Mouse (Mus musculus) lung, postnatal 0 days (tissue): ENCODE data around the gene Nfix. TPM values are rescaled to one million over a fixed set of nuclear protein-coding genes. Genes with fewer than 3 reads are reported as not detected.
A peak's percentile ranks its signal among the peaks of the same experiment; 100 is the strongest.

Experiments
- ATAC-seq: fragments of 200-750 bp; cut with Nextera tagmentation; 2 replicates; pipeline ENCODE4 v1.8.0; 2017; ENCODE audit warnings: moderate library complexity
- DNase-seq: peaks from one replicate; pipeline ENCODE4 v3.0.0-alpha.2; 2016; ENCODE audit warnings: low spot score
- H3K27ac ChIP-seq: fragments of 300-500 bp; sonication (generic); 2 replicates; pipeline ENCODE4 v1.5.1; 2014; ENCODE audit warnings: antibody characterized with exemption, mild to moderate bottlenecking, low read length, mixed read lengths
- H3K27me3 ChIP-seq: fragments of 300-500 bp; sonication (generic); replicated peaks from 2 replicates; pipeline ENCODE4 v1.6.1; 2014; ENCODE audit warnings: low read length, mixed read lengths; ENCODE audit not compliant: insufficient read depth
- H3K36me3 ChIP-seq: fragments of 300-500 bp; sonication (generic); 2 replicates; pipeline ENCODE4 v1.6.1; 2014; ENCODE audit warnings: low read length, mixed read lengths; ENCODE audit not compliant: insufficient read depth
- H3K4me1 ChIP-seq: fragments of 300-500 bp; sonication (generic); 2 replicates; pipeline ENCODE4 v1.6.1; 2014; ENCODE audit warnings: antibody characterized with exemption, low read depth, low read length, mixed read lengths; ENCODE audit not compliant: insufficient read depth
- H3K4me2 ChIP-seq: fragments of 300-500 bp; sonication (generic); replicated peaks from 2 replicates; pipeline ENCODE4 v1.6.1; 2014; ENCODE audit warnings: low read depth, mild to moderate bottlenecking, low read length, moderate library complexity, mixed read lengths
- H3K4me3 ChIP-seq: fragments of 300-500 bp; sonication (generic); 2 replicates; pipeline ENCODE4 v1.5.1; 2014; ENCODE audit warnings: low read depth, low read length
- H3K9ac ChIP-seq: fragments of 300-500 bp; sonication (generic); replicated peaks from 2 replicates; pipeline ENCODE4 v1.6.1; 2014; ENCODE audit warnings: low read depth, mild to moderate bottlenecking
- H3K9me3 ChIP-seq: fragments of 300-500 bp; sonication (generic); 2 replicates; pipeline ENCODE4 v1.6.1; 2016; ENCODE audit warnings: low read length, mixed read lengths
- CTCF ChIP-seq: IDR thresholded peaks from 2 replicates; pipeline ENCODE4 v1.5.1; 2016; ENCODE audit warnings: antibody characterized with exemption, mild to moderate bottlenecking
- EP300 ChIP-seq: IDR thresholded peaks from 2 replicates; pipeline ENCODE4 v1.6.1; 2016; ENCODE audit warnings: antibody characterized with exemption, mild to moderate bottlenecking, control low read depth
- WGBS: fragments of 180-500 bp; shearing (Covaris S2); extraction: QIAGEN DNeasy Blood & Tissue Kit; methylation state at CpG from one replicate; pipeline ENCODE4 v1.1.7; 2014; 5-methylcytosine and 5-hydroxymethylcytosine counted together
- polyA plus RNA-seq: library from polyadenylated mRNA; unstranded; fragments of >200 nt; fragmentation: Nextera tagmentation; extraction: Ambion mirVana; gene quantifications from 2 replicates; pipeline ENCODE4 v1.2.1, GENCODE M21; 2015

The Nfix gene
- polyA plus RNA-seq, 1 experiment from 2014 or later = 38.8 TPM

- ATAC-seq = no peak
- Histone ChIP-seq H3K4me1 (no peaks in the 10 kb centered on the region), H3K4me3 (no peak within 1 kb of the TSS), H3K27ac (no peak within 1 kb of the TSS), H3K27me3 (no peaks in the 10 kb centered on the region), H3K36me3 (no peaks in the 10 kb centered on the region), H3K9ac (no peak within 1 kb of the TSS), H3K4me2 (no peak within 1 kb of the TSS), H3K9me3 (no peaks in the 10 kb centered on the region)
- 48% methylated on average over 3 of the region's 3 CpGs for WGBS
- no peak for TF ChIP-seq CTCF
- no peak for TF ChIP-seq EP300
- DNase-seq = no peak
Observed at GRCm38 (mm10) chr8:84822723-84823122, 22.6 kb upstream of the Nfix start, which contains the start of gene Dand5. TSS of gene Dand5 (minus strand) at chr8:84822823.

- ATAC-seq (no peak), DNase-seq (no peak)
- WGBS = 71% methylated on average over 17 of the region's 17 CpGs
- peaks cover 3% of the 10 kb centered on the region; the same call in 1 of the 2 replicates for H3K4me1 ChIP-seq
- TF ChIP-seq EP300 (no peak), CTCF (no peak)
- H3K27me3 ChIP-seq = no peaks in the 10 kb centered on the region
- no peak overlapping the region for H3K4me2 ChIP-seq
- H3K36me3 ChIP-seq = no peaks in the 10 kb centered on the region
- H3K9me3 ChIP-seq = no peaks in the 10 kb centered on the region
- H3K9ac ChIP-seq = no peak overlapping the region
- H3K4me3 ChIP-seq = no peak overlapping the region
- no peak overlapping the region for H3K27ac ChIP-seq
Observed at GRCm38 (mm10) chr8:84816117-84816516, 16.0 kb upstream of the Nfix start.

DNA sequence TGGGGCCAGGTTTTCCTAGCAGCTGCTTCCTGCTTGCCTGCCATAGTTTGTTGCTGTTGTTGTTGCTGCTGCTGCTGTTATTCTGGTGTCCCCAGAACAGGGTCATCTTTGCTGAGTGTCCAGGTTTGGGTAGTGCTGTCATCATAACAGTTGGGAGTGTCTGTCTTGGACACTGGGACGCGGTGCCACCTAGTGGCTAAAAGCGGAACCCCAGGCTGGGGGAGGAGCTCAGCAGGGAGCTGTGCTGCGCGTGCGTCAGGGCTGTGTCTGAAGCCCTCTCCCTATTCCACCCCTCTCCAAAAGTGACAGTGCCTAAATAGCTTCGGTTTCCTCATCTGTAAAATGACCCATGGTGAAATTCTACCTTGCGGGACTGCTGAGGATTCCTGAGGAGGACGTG is 15.4 kb upstream of the Nfix start:
- Histone ChIP-seq H3K9me3 (no peaks in the 10 kb centered on the region), H3K4me3 (no peak overlapping the region), H3K36me3 (no peaks in the 10 kb centered on the region), H3K27ac (no peak overlapping the region), H3K27me3 (no peaks in the 10 kb centered on the region), H3K9ac (no peak overlapping the region), H3K4me1 (peaks cover 3% of the 10 kb centered on the region; the same call in 1 of the 2 replicates), H3K4me2 (no peak overlapping the region)
- ATAC-seq = peak; percentile 79
- WGBS = 7% methylated on average over 9 of the region's 9 CpGs
- TF ChIP-seq EP300 (no peak), CTCF (peak; percentile 99)
- DNase-seq = peak; percentile 94

DNA sequence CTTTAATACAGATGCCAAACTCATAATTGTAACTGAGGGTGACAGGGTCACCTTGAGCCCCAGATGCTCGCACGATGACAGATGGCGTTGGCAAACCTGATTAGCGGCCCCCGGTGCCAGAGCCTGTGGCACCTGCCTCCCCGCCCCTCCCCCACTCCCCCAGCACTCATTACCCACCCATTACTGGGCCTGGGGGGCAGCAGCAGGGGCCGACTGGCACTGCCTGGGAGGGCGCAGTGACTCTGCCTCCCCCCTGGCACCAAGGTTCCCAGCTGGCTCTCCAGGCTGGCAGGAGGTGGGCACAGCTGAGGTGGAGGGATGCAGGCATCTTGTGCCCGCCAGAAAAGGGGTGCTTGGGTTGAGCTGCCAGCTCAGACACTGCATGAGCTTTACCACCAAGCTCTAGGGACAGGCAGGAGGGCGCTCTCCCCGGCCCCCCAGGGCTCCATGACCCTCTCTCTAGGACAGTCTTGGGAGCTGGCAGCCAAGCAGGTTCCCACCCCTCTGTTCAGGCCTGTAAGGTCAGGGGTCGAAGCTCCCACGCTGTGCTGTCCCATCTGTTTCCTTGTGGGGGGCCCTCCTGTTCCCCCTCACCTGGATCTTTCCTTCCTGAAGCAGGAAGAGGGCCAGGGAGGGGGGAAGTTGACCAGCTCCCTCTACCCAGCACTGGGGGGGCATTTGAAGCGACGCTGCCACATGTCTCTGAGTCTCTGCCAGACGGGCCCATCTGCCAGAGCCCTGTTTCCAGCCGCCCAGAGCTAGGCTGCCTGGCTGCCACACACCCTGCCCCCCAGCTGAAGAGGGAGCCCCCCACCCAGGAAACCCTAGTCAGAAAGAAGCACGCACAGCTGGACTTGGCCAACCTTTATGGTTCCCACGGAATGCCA is 14.7 kb upstream of the Nfix start:
- Histone ChIP-seq H3K27ac (no peak overlapping the region), H3K4me2 (no peak overlapping the region), H3K4me3 (no peak overlapping the region), H3K27me3 (no peaks in the 10 kb centered on the region), H3K36me3 (no peaks in the 10 kb centered on the region), H3K9ac (no peak overlapping the region), H3K4me1 (peaks cover 3% of the 10 kb centered on the region; the same call in 1 of the 2 replicates), H3K9me3 (no peaks in the 10 kb centered on the region)
- no peak for TF ChIP-seq CTCF
- no peak for TF ChIP-seq EP300
- 0 out of 2 replicates have a peak, but pooled peaks have one; percentile 0 for ATAC-seq
- DNase-seq = no peak
- WGBS = 37% methylated on average over 19 of the region's 19 CpGs

GRCm38 (mm10) chr8:84814240-84814554 is 14.1 kb upstream of the Nfix start:
- no peak overlapping the region for H3K27ac ChIP-seq
- WGBS = 81% methylated on average over 11 of the region's 11 CpGs
- no peak for DNase-seq
- H3K36me3 ChIP-seq = no peaks in the 10 kb centered on the region
- H3K4me3 ChIP-seq = no peak overlapping the region
- no peak overlapping the region for H3K9ac ChIP-seq
- H3K4me2 ChIP-seq = no peak overlapping the region
- no peaks in the 10 kb centered on the region for H3K27me3 ChIP-seq
- no peaks in the 10 kb centered on the region for H3K9me3 ChIP-seq
- no peak for TF ChIP-seq EP300
- TF ChIP-seq CTCF = no peak
- H3K4me1 ChIP-seq = peaks cover 3% of the 10 kb centered on the region; the same call in 1 of the 2 replicates
- no peak for ATAC-seq

DNA sequence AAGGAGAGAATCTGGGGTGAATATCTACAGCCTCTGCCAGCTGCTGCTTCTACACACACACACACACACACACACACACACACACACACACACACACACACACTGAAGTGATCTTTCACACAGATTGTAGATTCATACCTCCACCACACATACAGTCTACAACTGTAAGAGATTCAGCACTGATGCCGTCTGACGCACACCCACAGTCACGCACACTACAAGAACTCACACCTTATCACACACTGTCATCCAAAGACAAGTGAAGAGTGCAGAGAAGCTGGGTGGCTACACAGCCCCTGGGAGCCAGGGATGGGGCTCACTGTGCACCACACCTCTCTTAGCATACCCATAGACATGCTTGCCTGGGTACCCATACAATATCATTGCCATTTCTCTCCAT is 13.7 kb upstream of the Nfix start:
- DNase-seq (no peak), ATAC-seq (no peak)
- WGBS = 83% methylated on average over 3 of the region's 3 CpGs
- H3K36me3 ChIP-seq = no peaks in the 10 kb centered on the region
- no peaks in the 10 kb centered on the region for H3K27me3 ChIP-seq
- no peak for TF ChIP-seq EP300
- no peak for TF ChIP-seq CTCF
- H3K9ac ChIP-seq = no peak overlapping the region
- H3K4me1 ChIP-seq = peaks cover 3% of the 10 kb centered on the region; the same call in 1 of the 2 replicates
- H3K27ac ChIP-seq = no peak overlapping the region
- no peak overlapping the region for H3K4me2 ChIP-seq
- no peak overlapping the region for H3K4me3 ChIP-seq
- H3K9me3 ChIP-seq = no peaks in the 10 kb centered on the region
